Mouse (Mus musculus): ENCODE data around the gene Stxbp3. TPM values are rescaled to one million over a fixed set of nuclear protein-coding genes. Genes with fewer than 3 reads are reported as not detected.

The Stxbp3 gene
- polyA plus RNA-seq, 1 experiment = 32.5 TPM

GRCm38 (mm10) chr3:108815631-108816030, 24.7 kb downstream of the Stxbp3 start:
- no peaks in the 10 kb centered on the region for H3K27me3 ChIP-seq (ENCODE audit: control insufficient read depth, insufficient read depth, low read length)
- H3K4me3 ChIP-seq (replicated peaks; ENCODE audit: insufficient read depth, low read depth, low read length) = no peak overlapping the region
- peaks cover 5% of the 10 kb centered on the region; the same call in 1 of the 2 replicates for H3K4me1 ChIP-seq (ENCODE audit: control insufficient read depth, insufficient read depth, low read length)
- WGBS = 67% methylated on average over 4 of the region's 4 CpGs
- H3K27ac ChIP-seq (ENCODE audit: insufficient read depth, low read length) = no peak overlapping the region
- DNase-seq = no peak
- TF ChIP-seq POLR2A (IDR thresholded peaks at IDR 0.05; ENCODE audit: borderline replicate concordance, insufficient read depth, low read length) = no peak
- TF ChIP-seq CTCF (IDR thresholded peaks at IDR 0.05; ENCODE audit: borderline replicate concordance, insufficient read depth, low read depth, low read length) = no peak

GRCm38 (mm10) chr3:108810747-108811263, 29.5 kb downstream of the Stxbp3 start:
- H3K4me1 ChIP-seq (ENCODE audit: control insufficient read depth, insufficient read depth, low read length) = peaks cover 5% of the 10 kb centered on the region; the same call in 1 of the 2 replicates
- H3K27me3 ChIP-seq (ENCODE audit: control insufficient read depth, insufficient read depth, low read length) = no peaks in the 10 kb centered on the region
- 31% methylated on average over 4 of the region's 4 CpGs for WGBS
- H3K27ac ChIP-seq (ENCODE audit: insufficient read depth, low read length) = no peak overlapping the region
- peak in 1 of 2 experiments; percentile 7 for DNase-seq
- TF ChIP-seq POLR2A (IDR thresholded peaks at IDR 0.05; ENCODE audit: borderline replicate concordance, insufficient read depth, low read length) = no peak
- TF ChIP-seq CTCF (IDR thresholded peaks at IDR 0.05; ENCODE audit: borderline replicate concordance, insufficient read depth, low read depth, low read length) = no peak
- no peak overlapping the region for H3K4me3 ChIP-seq (replicated peaks; ENCODE audit: insufficient read depth, low read depth, low read length)

- H3K27me3 ChIP-seq (ENCODE audit: control insufficient read depth, insufficient read depth, low read length) = no peaks in the 10 kb centered on the region
- TF ChIP-seq POLR2A (IDR thresholded peaks at IDR 0.05; ENCODE audit: borderline replicate concordance, insufficient read depth, low read length) (no peak), CTCF (IDR thresholded peaks at IDR 0.05; ENCODE audit: borderline replicate concordance, insufficient read depth, low read depth, low read length) (no peak)
- no peak overlapping the region for H3K4me3 ChIP-seq (replicated peaks; ENCODE audit: insufficient read depth, low read depth, low read length)
- H3K4me1 ChIP-seq (ENCODE audit: control insufficient read depth, insufficient read depth, low read length) = no peaks in the 10 kb centered on the region
- H3K27ac ChIP-seq (ENCODE audit: insufficient read depth, low read length) = no peak overlapping the region
- no peak for DNase-seq
- WGBS = 85% methylated on average over 5 of the region's 5 CpGs
Measured at GRCm38 (mm10) chr3:108805622-108806021, 34.7 kb downstream of the Stxbp3 start.

- H3K4me3 ChIP-seq (replicated peaks; ENCODE audit: insufficient read depth, low read depth, low read length) = no peak overlapping the region
- no peak for DNase-seq
- no peak overlapping the region for H3K27ac ChIP-seq (ENCODE audit: insufficient read depth, low read length)
- H3K27me3 ChIP-seq (ENCODE audit: control insufficient read depth, insufficient read depth, low read length) = no peaks in the 10 kb centered on the region
- no peaks in the 10 kb centered on the region for H3K4me1 ChIP-seq (ENCODE audit: control insufficient read depth, insufficient read depth, low read length)
- TF ChIP-seq CTCF (IDR thresholded peaks at IDR 0.05; ENCODE audit: borderline replicate concordance, insufficient read depth, low read depth, low read length) (no peak), POLR2A (IDR thresholded peaks at IDR 0.05; ENCODE audit: borderline replicate concordance, insufficient read depth, low read length) (no peak)
- WGBS = 79% methylated on average over 2 of the region's 2 CpGs
Measured at GRCm38 (mm10) chr3:108798375-108798774, 42.0 kb downstream of the Stxbp3 start.

GRCm38 (mm10) chr3:108797723-108798122, 42.6 kb downstream of the Stxbp3 start:
- Histone ChIP-seq H3K4me3 (replicated peaks; ENCODE audit: insufficient read depth, low read depth, low read length) (no peak overlapping the region), H3K4me1 (ENCODE audit: control insufficient read depth, insufficient read depth, low read length) (no peaks in the 10 kb centered on the region), H3K27me3 (ENCODE audit: control insufficient read depth, insufficient read depth, low read length) (no peaks in the 10 kb centered on the region), H3K27ac (ENCODE audit: insufficient read depth, low read length) (no peak overlapping the region)
- DNase-seq = no peak
- 91% methylated on average over 6 of the region's 6 CpGs for WGBS
- no peak for TF ChIP-seq POLR2A (IDR thresholded peaks at IDR 0.05; ENCODE audit: borderline replicate concordance, insufficient read depth, low read length)
- TF ChIP-seq CTCF (IDR thresholded peaks at IDR 0.05; ENCODE audit: borderline replicate concordance, insufficient read depth, low read depth, low read length) = no peak

- no peaks in the 10 kb centered on the region for H3K4me1 ChIP-seq (ENCODE audit: control insufficient read depth, insufficient read depth, low read length)
- no peak overlapping the region for H3K4me3 ChIP-seq (replicated peaks; ENCODE audit: insufficient read depth, low read depth, low read length)
- 95% methylated on average over 4 of the region's 4 CpGs for WGBS
- H3K27me3 ChIP-seq (ENCODE audit: control insufficient read depth, insufficient read depth, low read length) = no peaks in the 10 kb centered on the region
- H3K27ac ChIP-seq (ENCODE audit: insufficient read depth, low read length) = no peak overlapping the region
- DNase-seq = no peak
- no peak for TF ChIP-seq CTCF (IDR thresholded peaks at IDR 0.05; ENCODE audit: borderline replicate concordance, insufficient read depth, low read depth, low read length)
Measured at GRCm38 (mm10) chr3:108796386-108796785, 43.9 kb downstream of the Stxbp3 start.

- no peaks in the 10 kb centered on the region for H3K27me3 ChIP-seq (ENCODE audit: control insufficient read depth, insufficient read depth, low read length)
- TF ChIP-seq CTCF (IDR thresholded peaks at IDR 0.05; ENCODE audit: borderline replicate concordance, insufficient read depth, low read depth, low read length) = no peak
- TF ChIP-seq POLR2A (IDR thresholded peaks at IDR 0.05; ENCODE audit: borderline replicate concordance, insufficient read depth, low read length) = no peak
- H3K27ac ChIP-seq (ENCODE audit: insufficient read depth, low read length) = no peak overlapping the region
- H3K4me1 ChIP-seq (ENCODE audit: control insufficient read depth, insufficient read depth, low read length) = no peaks in the 10 kb centered on the region
- no peak overlapping the region for H3K4me3 ChIP-seq (replicated peaks; ENCODE audit: insufficient read depth, low read depth, low read length)
- DNase-seq = no peak
- 90% methylated on average over 7 of the region's 7 CpGs for WGBS
Measured at GRCm38 (mm10) chr3:108795554-108796299, 44.6 kb downstream of the Stxbp3 start.

GRCm38 (mm10) chr3:108794780-108795179, 45.5 kb downstream of the Stxbp3 start:
- no peak overlapping the region for H3K27ac ChIP-seq (ENCODE audit: insufficient read depth, low read length)
- DNase-seq = no peak
- no peaks in the 10 kb centered on the region for H3K4me1 ChIP-seq (ENCODE audit: control insufficient read depth, insufficient read depth, low read length)
- H3K4me3 ChIP-seq (replicated peaks; ENCODE audit: insufficient read depth, low read depth, low read length) = no peak overlapping the region
- TF ChIP-seq POLR2A (IDR thresholded peaks at IDR 0.05; ENCODE audit: borderline replicate concordance, insufficient read depth, low read length) = no peak
- 91% methylated on average over 9 of the region's 9 CpGs for WGBS
- no peaks in the 10 kb centered on the region for H3K27me3 ChIP-seq (ENCODE audit: control insufficient read depth, insufficient read depth, low read length)
